Mouse (Mus musculus): Measurements from ENCODE around the gene Zfp366.

Gene Zfp366

GRCm38 (mm10) chr13:99184155-99184886 lies at the start of gene Zfp366:
Zfp366 (plus strand) TSS chr13:99184823.
- in situ Hi-C loops (cut with MboI; ENCODE audit: unreplicated experiment in 2 of 2), result loop anchor here in 1 of 2 experiments (25.0 kb wide), 1 partner anchor 103 kb away; no protein-coding TSS in a partner anchor

DNA sequence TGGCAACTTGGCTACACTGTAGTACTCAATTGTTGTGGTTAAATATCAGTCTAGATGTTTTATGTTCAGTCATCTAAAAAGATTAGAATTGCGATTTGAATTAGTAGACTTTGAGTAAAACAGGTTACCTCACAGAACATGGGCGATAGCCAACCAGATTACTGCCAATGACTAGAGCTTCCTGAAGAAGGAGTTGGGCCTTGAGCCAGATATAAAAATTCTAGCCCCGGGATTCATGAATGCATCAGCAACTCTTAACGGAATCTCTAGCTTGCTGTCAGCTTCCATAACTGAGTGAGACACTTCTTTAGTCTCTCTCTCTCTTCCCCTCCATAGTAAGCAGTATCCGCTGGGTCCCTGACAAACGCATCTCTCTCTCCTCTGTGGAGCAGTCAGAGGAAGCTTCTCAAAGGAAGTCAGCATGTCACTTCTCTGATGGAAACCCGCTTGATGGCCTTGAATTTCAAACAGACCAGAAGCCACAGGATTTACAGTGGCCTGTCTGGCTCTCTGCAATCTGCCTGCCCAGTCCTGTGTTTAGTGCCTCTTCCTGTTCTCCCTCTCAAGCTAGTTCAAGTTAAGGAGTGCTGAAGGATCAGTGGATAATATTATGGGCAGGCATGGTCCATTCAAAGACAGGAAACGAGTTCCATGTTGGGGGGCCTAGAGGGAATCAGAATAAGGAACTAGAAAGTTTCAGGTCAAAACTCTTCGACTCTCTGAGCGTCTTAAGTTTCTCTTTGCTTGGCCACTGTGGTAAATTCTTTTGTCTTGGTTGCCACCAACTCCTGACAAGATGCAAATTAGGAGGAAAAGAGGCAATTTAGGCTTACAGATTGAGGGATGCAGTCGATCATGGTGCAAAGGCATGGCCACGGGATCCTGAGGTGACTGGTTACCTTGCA lies 46.0 kb upstream of the Zfp366 start:
- in situ Hi-C loops (cut with MboI; ENCODE audit: unreplicated experiment in 2 of 2), result no loop called here

DNA sequence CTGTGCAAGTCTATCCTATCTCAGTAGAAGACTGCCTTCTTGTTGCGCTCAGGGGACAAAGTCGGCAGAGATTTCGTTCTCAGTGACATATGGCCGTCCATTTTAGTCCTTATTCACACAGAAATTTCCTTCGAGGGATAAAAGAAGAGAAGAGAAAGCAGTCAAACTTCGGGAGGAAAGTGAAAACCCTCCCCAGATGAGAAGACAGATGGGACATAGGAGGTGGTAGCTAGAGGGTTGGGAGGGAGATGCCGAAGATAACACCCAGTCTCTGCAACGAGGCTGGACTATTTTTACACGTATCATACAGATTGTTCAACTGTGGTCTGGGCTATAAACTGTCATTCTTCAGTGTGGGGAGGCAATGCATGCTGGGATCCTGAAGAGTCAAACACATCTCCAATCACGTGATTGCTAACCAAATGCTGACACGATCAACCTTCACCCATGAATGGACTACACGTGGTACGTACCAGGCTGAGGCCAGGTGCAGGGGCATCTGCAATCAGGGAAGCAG lies 38.2 kb upstream of the Zfp366 start:
- in situ Hi-C loops (cut with MboI; ENCODE audit: unreplicated experiment in 2 of 2), result no loop called here

GRCm38 (mm10) chr13:99147645-99148111 lies 36.9 kb upstream of the Zfp366 start:
- in situ Hi-C loops (cut with MboI; ENCODE audit: unreplicated experiment in 2 of 2), result no loop called here

DNA sequence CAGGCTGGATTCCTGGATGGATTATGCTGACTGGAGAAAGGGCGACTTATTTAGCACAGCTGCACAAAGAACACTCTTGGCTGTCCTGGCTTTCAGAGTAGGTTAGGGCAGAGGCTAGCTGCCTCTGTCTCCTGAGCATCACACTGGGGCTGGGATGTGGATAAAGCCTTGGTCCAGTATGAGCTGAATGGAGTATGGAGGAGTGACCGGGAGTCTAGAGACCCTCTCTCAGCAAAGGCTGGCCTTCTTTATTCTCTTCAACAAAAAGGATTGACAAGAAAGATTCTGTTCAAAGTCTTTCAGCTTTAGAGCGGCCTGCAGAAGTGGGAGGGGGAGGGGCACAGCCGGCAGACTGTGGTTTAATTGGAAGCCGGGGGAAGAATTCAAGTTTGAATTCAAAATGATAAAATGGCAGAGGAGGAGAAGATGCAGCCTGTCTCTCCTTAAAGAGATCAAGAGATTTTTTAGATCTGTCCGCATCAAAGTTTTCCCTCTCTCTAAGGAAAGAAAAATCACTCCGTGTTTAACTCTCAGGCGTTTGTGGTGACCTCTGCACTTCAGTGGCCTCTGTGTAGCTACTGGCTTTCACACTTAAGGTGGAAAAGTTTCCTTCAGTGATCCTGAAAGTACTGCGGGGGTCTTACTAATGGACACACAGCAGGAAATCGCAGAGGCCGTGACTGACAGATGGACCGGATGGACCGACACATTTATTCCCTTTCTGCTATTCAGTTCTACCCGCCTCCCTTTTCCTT lies 34.9 kb upstream of the Zfp366 start:
- in situ Hi-C loops (cut with MboI; ENCODE audit: unreplicated experiment in 2 of 2), result loop anchor here in 1 of 2 experiments (25.0 kb wide), 1 partner anchor 688 kb away; no protein-coding TSS in a partner anchor

GRCm38 (mm10) chr13:99150626-99151025 lies 34.0 kb upstream of the Zfp366 start:
- in situ Hi-C loops (cut with MboI; ENCODE audit: unreplicated experiment in 2 of 2), result loop anchor here in 1 of 2 experiments (25.0 kb wide), 1 partner anchor 687 kb away; no protein-coding TSS in a partner anchor

GRCm38 (mm10) chr13:99151121-99151520 lies 33.5 kb upstream of the Zfp366 start:
- in situ Hi-C loops (cut with MboI; ENCODE audit: unreplicated experiment in 2 of 2), result loop anchor here in 1 of 2 experiments (25.0 kb wide), 1 partner anchor 686 kb away; no protein-coding TSS in a partner anchor

DNA sequence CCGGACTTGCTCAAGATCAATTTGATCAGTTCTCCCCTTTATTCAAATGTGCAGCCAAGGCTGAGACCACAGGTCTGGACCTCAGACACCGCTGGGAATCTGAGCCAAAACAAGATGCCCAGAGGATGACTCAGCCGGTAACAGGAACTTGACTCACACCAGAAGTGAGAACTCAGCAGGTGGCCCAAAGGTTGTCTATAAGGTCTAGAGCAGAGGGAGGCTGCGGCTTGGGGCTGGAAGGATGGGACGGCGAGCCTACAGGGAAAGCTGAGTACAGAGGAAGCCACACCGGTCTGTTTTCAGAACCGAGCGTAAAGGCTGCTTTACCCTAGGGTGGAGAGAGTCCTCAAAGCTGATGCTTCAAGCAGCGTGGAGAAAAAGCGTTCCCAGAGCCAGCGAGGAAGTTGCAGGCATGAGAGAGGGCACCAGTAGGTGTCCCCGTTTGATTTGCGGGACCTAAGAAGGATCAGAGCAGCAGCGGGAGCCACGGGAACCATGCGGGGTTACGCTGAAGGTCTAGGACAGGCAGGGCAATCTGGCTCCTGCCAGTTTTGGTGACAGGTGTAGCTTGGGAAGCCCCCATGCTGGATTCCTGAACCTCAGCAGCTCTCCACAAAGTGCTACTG lies 32.2 kb upstream of the Zfp366 start:
- in situ Hi-C loops (cut with MboI; ENCODE audit: unreplicated experiment in 2 of 2), result loop anchor here in 1 of 2 experiments (25.0 kb wide), 1 partner anchor 685 kb away; no protein-coding TSS in a partner anchor

- in situ Hi-C loops (cut with MboI; ENCODE audit: unreplicated experiment in 2 of 2), result loop anchor here in 1 of 2 experiments (25.0 kb wide), 1 partner anchor 680 kb away; no protein-coding TSS in a partner anchor
Observed at GRCm38 (mm10) chr13:99157709-99158108, 26.9 kb upstream of the Zfp366 start.

- in situ Hi-C loops (cut with MboI; ENCODE audit: unreplicated experiment in 2 of 2), result loop anchor here in 1 of 2 experiments (25.0 kb wide), 1 partner anchor 679 kb away; no protein-coding TSS in a partner anchor
Observed at GRCm38 (mm10) chr13:99158773-99159172, 25.9 kb upstream of the Zfp366 start.

- in situ Hi-C loops (cut with MboI; ENCODE audit: unreplicated experiment in 2 of 2), result loop anchor here in 1 of 2 experiments (25.0 kb wide), 1 partner anchor 674 kb away; no protein-coding TSS in a partner anchor
Observed at GRCm38 (mm10) chr13:99163071-99163470, 21.6 kb upstream of the Zfp366 start.

DNA sequence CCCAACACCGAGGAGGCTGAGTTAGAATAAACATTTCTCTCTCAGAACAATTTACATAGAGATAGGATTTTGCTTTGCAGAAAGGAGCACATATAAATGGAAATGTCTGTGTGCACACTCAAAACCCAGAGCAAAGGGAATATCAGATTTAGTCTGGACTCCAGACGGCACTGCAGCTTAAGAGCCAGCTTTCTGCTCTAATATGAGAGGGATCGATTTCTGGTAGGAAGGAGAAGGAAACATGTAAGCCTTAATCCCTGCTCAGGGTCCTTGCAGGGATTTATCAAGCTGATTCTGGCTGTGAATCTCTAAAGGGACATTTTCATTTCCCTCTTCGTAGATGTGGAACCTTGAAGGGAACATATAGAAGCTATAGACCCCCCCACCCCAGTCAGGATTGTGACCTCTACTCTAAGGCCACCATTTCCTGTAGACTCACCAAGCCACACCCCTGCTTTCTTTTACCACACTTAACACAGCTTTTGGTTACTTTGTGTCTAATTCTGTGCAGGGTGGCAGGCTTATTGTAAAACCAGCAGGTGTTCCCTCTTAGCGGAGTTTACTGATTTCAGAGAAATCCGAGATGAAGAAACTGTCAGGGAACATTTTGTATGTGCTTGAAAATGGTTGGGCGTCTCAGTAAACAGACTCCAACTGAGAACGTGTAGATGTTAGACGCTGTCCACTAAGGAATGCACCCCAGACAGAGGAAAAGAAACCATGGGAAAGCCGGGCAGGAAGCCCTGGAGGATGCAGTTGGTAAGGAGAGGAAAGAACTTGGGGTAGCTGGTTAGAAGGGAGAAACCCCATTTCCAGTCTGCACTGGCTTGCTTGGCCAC lies 20.9 kb upstream of the Zfp366 start:
- in situ Hi-C loops (cut with MboI; ENCODE audit: unreplicated experiment in 2 of 2), result loop anchor here in 1 of 2 experiments (25.0 kb wide), 1 partner anchor 674 kb away; no protein-coding TSS in a partner anchor

GRCm38 (mm10) chr13:99164360-99164759 lies 20.3 kb upstream of the Zfp366 start:
- in situ Hi-C loops (cut with MboI; ENCODE audit: unreplicated experiment in 2 of 2), result loop anchor here in 1 of 2 experiments (25.0 kb wide), 1 partner anchor 673 kb away; no protein-coding TSS in a partner anchor

DNA sequence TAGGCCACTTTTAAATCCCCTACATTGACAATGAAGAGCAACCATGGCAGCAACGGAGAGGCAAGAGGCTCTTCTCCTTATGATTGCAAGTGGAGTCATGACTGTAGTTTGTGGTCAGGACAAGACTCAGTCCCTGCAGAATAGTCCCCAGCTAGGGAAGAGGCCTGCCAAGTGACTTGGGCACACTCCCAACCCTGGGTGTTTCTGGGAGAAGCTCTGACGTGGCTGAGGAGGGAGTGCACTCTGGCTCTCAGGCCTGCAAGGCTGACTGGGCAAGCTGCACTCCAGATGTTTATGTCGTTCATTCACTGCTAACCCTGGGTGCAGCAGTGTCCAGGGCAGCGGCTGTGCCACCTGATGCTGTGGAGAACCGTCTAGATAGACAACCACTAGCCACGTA lies 15.2 kb upstream of the Zfp366 start:
- in situ Hi-C loops (cut with MboI; ENCODE audit: unreplicated experiment in 2 of 2), result loop anchor here in 1 of 2 experiments (25.0 kb wide), 1 partner anchor 668 kb away; no protein-coding TSS in a partner anchor

- in situ Hi-C loops (cut with MboI; ENCODE audit: unreplicated experiment in 2 of 2), result loop anchor here in 1 of 2 experiments (25.0 kb wide), 1 partner anchor 667 kb away; no protein-coding TSS in a partner anchor
Observed at GRCm38 (mm10) chr13:99170337-99170736, 14.3 kb upstream of the Zfp366 start.

GRCm38 (mm10) chr13:99173849-99174248 lies 10.8 kb upstream of the Zfp366 start:
- in situ Hi-C loops (cut with MboI; ENCODE audit: unreplicated experiment in 2 of 2), result loop anchor here in 1 of 2 experiments (25.0 kb wide), 1 partner anchor 663 kb away; no protein-coding TSS in a partner anchor

- in situ Hi-C loops (cut with MboI; ENCODE audit: unreplicated experiment in 2 of 2), result loop anchor here in 1 of 2 experiments (25.0 kb wide), 1 partner anchor 104 kb away; no protein-coding TSS in a partner anchor
Observed at GRCm38 (mm10) chr13:99182828-99183227, 1.8 kb upstream of the Zfp366 start.

All from v-Abl transformed pro-B cells (cell line).